Mouse (Mus musculus): Measurements from ENCODE around the gene Gm10322. TPM values are rescaled to one million over a fixed set of nuclear protein-coding genes. Genes with fewer than 3 reads are reported as not detected.

Gene Gm10322
- polyA plus RNA-seq, 2 experiments, result not detected

GRCm38 (mm10) chr10:59644710-59645109 lies 28.8 kb downstream of the Gm10322 start:
- DNase-seq (ENCODE audit: low read depth in 3 of 3, low spot score in 3 of 3), result no peak
- no peak overlapping the region for H3K4me3 ChIP-seq (ENCODE audit: insufficient read depth in 1 of 2, low read depth in 2 of 2, low read length in 2 of 2)
- no peak for ATAC-seq (ENCODE audit: insufficient read depth)

GRCm38 (mm10) chr10:59645153-59645552 lies 29.3 kb downstream of the Gm10322 start:
- DNase-seq (ENCODE audit: low read depth in 3 of 3, low spot score in 3 of 3), result no peak
- ATAC-seq (ENCODE audit: insufficient read depth), result no peak
- WGBS (ENCODE audit: insufficient replicate concordance), result 6% methylated on average over 4 of the region's 4 CpGs

More at GRCm38 (mm10) chr10:59644710-59645109, 28.8 kb downstream of the Gm10322 start:
- Histone ChIP-seq H3K27ac (no peak overlapping the region), H3K9ac (replicated peaks) (no peak overlapping the region), H3K27me3 (ENCODE audit: control insufficient read depth, insufficient read depth, low read length) (no peaks in the 10 kb centered on the region), H3K4me1 (replicated peaks; ENCODE audit: control insufficient read depth in 2 of 2, insufficient read depth in 2 of 2, low read length in 1 of 2) (peaks cover 0 to 8% of the 10 kb centered on the region in 2 experiments; a peak in 3 of 4 replicates), H3K36me3 (replicated peaks; ENCODE audit: control insufficient read depth, insufficient read depth, low read depth) (no peaks in the 10 kb centered on the region), H3K4me2 (ENCODE audit: low read depth) (no peak overlapping the region), H3K9me3 (ENCODE audit: control insufficient read depth, low read length) (no peaks in the 10 kb centered on the region)
- 45% methylated on average over 2 of the region's 2 CpGs for WGBS (ENCODE audit: insufficient replicate concordance)
- TF ChIP-seq CTCF (IDR thresholded peaks at IDR 0.05; ENCODE audit: low read depth) (no peak), EP300 (IDR thresholded peaks at IDR 0.05; ENCODE audit: low read depth) (no peak)

GRCm38 (mm10) chr10:59646821-59647378 lies 31.0 kb downstream of the Gm10322 start:
- Histone ChIP-seq H3K4me1 (replicated peaks; ENCODE audit: control insufficient read depth in 2 of 2, insufficient read depth in 2 of 2, low read length in 1 of 2) (peaks cover 0 to 8% of the 10 kb centered on the region in 2 experiments; a peak in 3 of 4 replicates), H3K27ac (no peak overlapping the region), H3K27me3 (ENCODE audit: control insufficient read depth, insufficient read depth, low read length) (no peaks in the 10 kb centered on the region), H3K4me2 (ENCODE audit: low read depth) (no peak overlapping the region), H3K36me3 (replicated peaks; ENCODE audit: control insufficient read depth, insufficient read depth, low read depth) (no peaks in the 10 kb centered on the region), H3K9ac (replicated peaks) (no peak overlapping the region), H3K9me3 (ENCODE audit: control insufficient read depth, low read length) (no peaks in the 10 kb centered on the region), H3K4me3 (ENCODE audit: insufficient read depth in 1 of 2, low read depth in 2 of 2, low read length in 2 of 2) (no peak overlapping the region)
- TF ChIP-seq CTCF (IDR thresholded peaks at IDR 0.05; ENCODE audit: low read depth), result no peak
- TF ChIP-seq EP300 (IDR thresholded peaks at IDR 0.05; ENCODE audit: low read depth), result no peak
- ATAC-seq (ENCODE audit: insufficient read depth), result no peak
- no peak for DNase-seq (ENCODE audit: low read depth in 3 of 3, low spot score in 3 of 3)
- WGBS (ENCODE audit: insufficient replicate concordance), result 71% methylated on average over 5 of the region's 5 CpGs

More at GRCm38 (mm10) chr10:59645153-59645552, 29.3 kb downstream of the Gm10322 start:
- no peaks in the 10 kb centered on the region for H3K36me3 ChIP-seq (replicated peaks; ENCODE audit: control insufficient read depth, insufficient read depth, low read depth)
- H3K9ac ChIP-seq (replicated peaks), result no peak overlapping the region
- H3K4me3 ChIP-seq (ENCODE audit: insufficient read depth in 1 of 2, low read depth in 2 of 2, low read length in 2 of 2), result no peak overlapping the region
- no peak overlapping the region for H3K27ac ChIP-seq
- H3K9me3 ChIP-seq (ENCODE audit: control insufficient read depth, low read length), result no peaks in the 10 kb centered on the region
- H3K4me2 ChIP-seq (ENCODE audit: low read depth), result peak overlapping the region; percentile 11; the same call in 1 of the 2 replicates
- no peak for TF ChIP-seq CTCF (IDR thresholded peaks at IDR 0.05; ENCODE audit: low read depth)
- TF ChIP-seq EP300 (IDR thresholded peaks at IDR 0.05; ENCODE audit: low read depth), result no peak
- no peaks in the 10 kb centered on the region for H3K27me3 ChIP-seq (ENCODE audit: control insufficient read depth, insufficient read depth, low read length)
- H3K4me1 ChIP-seq (replicated peaks; ENCODE audit: control insufficient read depth in 2 of 2, insufficient read depth in 2 of 2, low read length in 1 of 2), result peaks cover 0 to 8% of the 10 kb centered on the region in 2 experiments; a peak in 3 of 4 replicates

GRCm38 (mm10) chr10:59656799-59657198 lies 40.9 kb downstream of the Gm10322 start:
- TF ChIP-seq CTCF (IDR thresholded peaks at IDR 0.05; ENCODE audit: low read depth) (no peak), EP300 (IDR thresholded peaks at IDR 0.05; ENCODE audit: low read depth) (no peak)
- no peak overlapping the region for H3K27ac ChIP-seq
- WGBS (ENCODE audit: insufficient replicate concordance), result 41% methylated on average over 13 of the region's 13 CpGs
- no peaks in the 10 kb centered on the region for H3K36me3 ChIP-seq (replicated peaks; ENCODE audit: control insufficient read depth, insufficient read depth, low read depth)
- no peaks in the 10 kb centered on the region for H3K9me3 ChIP-seq (ENCODE audit: control insufficient read depth, low read length)
- H3K4me1 ChIP-seq (replicated peaks; ENCODE audit: control insufficient read depth in 2 of 2, insufficient read depth in 2 of 2, low read length in 1 of 2), result no peaks in the 10 kb centered on the region
- no peak overlapping the region for H3K4me3 ChIP-seq (ENCODE audit: insufficient read depth in 1 of 2, low read depth in 2 of 2, low read length in 2 of 2)
- no peak for ATAC-seq (ENCODE audit: insufficient read depth)
- no peak for DNase-seq (ENCODE audit: low read depth in 3 of 3, low spot score in 3 of 3)
- H3K4me2 ChIP-seq (ENCODE audit: low read depth), result no peak overlapping the region
- no peak overlapping the region for H3K9ac ChIP-seq (replicated peaks)
- no peaks in the 10 kb centered on the region for H3K27me3 ChIP-seq (ENCODE audit: control insufficient read depth, insufficient read depth, low read length)

- Histone ChIP-seq H3K27me3 (ENCODE audit: control insufficient read depth, insufficient read depth, low read length) (no peaks in the 10 kb centered on the region), H3K36me3 (replicated peaks; ENCODE audit: control insufficient read depth, insufficient read depth, low read depth) (no peaks in the 10 kb centered on the region), H3K9me3 (ENCODE audit: control insufficient read depth, low read length) (no peaks in the 10 kb centered on the region), H3K4me2 (ENCODE audit: low read depth) (no peak overlapping the region), H3K4me1 (replicated peaks; ENCODE audit: control insufficient read depth in 2 of 2, insufficient read depth in 2 of 2, low read length in 1 of 2) (0 out of 4 replicates have a peak, but pooled peaks cover 0 to 8% of the 10 kb centered on the region in 2 experiments), H3K9ac (replicated peaks) (no peak overlapping the region), H3K4me3 (ENCODE audit: insufficient read depth in 1 of 2, low read depth in 2 of 2, low read length in 2 of 2) (no peak overlapping the region), H3K27ac (no peak overlapping the region)
- no peak for TF ChIP-seq EP300 (IDR thresholded peaks at IDR 0.05; ENCODE audit: low read depth)
- WGBS (ENCODE audit: insufficient replicate concordance), result 61% methylated on average over 2 of the region's 2 CpGs
- no peak for DNase-seq (ENCODE audit: low read depth in 3 of 3, low spot score in 3 of 3)
- no peak for ATAC-seq (ENCODE audit: insufficient read depth)
Measured at GRCm38 (mm10) chr10:59664765-59665164, 48.9 kb downstream of the Gm10322 start.
